Mouse (Mus musculus): ENCODE measurements at regions not wholly inside any gene's neighbourhood (a gene's known extent, or its start where the extent isn't known, plus 50 kb on each side); places are given as distances from the start of the nearest gene placed in this dataset.
"Not testable (repeated sequence)": the region's sequence is repeated elsewhere in the genome, so short reads cannot be mapped to it uniquely, and the experiment has no call there.

GRCm38 (mm10) chr10:7390239-7391091, 83.0 kb downstream of the Ulbp1 start:
- peak; percentile 77; the same call in 1 of the 2 replicates for ATAC-seq (ENCODE audit: low TSS enrichment)

GRCm38 (mm10) chr10:7358791-7359190, 114.6 kb downstream of the Ulbp1 start:
- ATAC-seq (ENCODE audit: low TSS enrichment): not testable (repeated sequence)

- not testable (repeated sequence) for ATAC-seq (ENCODE audit: low TSS enrichment)
Observed at GRCm38 (mm10) chr10:7344290-7344689, 129.1 kb downstream of the Ulbp1 start.

- ATAC-seq (ENCODE audit: low TSS enrichment): not testable (repeated sequence)
Observed at GRCm38 (mm10) chr10:7343736-7344135, 129.7 kb downstream of the Ulbp1 start.

DNA sequence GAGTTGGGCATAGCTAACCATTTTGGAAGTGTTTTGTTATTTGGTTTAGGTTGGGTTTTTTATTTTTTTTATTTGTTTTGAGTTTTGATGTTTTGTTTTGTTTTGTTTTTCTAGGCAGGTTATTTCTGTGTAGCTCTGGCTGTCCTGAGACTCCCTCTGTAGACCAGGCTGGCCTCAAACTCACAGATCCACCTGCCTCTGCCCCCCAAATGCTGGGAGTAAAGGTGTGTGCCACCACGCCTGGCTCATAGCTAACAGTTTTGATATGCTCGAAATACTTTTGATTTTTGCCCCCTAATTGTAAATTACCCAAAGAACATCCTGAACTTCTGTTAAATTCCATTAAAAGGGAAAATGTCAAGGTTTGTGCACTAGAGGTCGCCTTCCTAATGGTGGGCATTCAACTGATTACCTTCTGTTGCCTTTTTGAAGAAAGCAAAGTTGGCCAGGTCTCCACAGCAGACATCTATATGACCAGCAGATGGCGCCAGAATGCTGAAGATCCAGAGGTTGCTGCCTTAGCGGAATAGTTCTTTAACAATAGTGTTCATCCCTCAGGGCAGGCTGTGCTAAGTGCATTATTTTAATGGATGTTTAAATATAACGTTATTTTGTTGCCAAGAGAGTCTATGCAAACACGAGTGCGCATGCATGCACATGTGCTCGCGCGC, 121.2 kb upstream of the Cnksr3 start:
- ATAC-seq (ENCODE audit: low TSS enrichment): peak; percentile 95

DNA sequence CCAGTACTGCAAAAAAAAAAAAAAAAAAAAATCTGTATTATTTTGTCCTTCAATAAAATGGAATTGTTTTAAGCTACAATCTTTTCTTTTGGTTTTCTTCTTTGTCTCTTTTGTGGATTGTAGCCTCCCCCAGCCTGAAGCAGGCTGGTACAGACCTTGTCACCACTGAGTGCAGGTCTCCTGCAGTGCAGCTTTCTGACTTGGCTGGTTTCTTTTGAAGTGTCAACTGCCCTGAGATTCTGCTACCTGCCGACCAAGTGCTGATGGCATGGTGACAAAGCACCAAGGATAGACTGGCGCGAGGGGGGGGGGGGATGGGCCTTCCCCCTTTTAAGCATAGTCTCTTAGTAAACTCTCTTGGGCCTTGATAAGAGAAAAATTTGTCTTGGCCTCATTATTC, 116.2 kb upstream of the Cnksr3 start:
- no peak for ATAC-seq (ENCODE audit: low TSS enrichment)

DNA sequence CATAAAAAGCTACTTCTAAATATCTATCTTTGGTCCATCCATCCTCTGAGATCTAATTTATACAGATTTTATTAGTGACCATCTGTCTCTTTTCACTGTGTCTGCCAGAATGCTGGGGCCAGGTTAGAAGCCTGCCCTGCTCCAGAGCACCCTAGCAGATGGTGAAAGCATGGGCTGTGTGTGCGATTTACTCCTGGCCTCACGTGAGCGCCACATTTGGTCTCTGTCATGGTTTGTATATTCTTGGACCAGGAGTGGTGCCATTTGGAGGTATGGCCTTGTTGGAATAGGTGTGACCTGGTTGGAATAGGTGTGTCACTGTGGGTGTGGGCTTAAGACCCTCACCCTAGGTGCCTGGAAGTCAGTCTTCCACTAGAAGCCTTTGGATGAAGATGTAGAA, 115.0 kb upstream of the Cnksr3 start:
- not testable (repeated sequence) for ATAC-seq (ENCODE audit: low TSS enrichment)

DNA sequence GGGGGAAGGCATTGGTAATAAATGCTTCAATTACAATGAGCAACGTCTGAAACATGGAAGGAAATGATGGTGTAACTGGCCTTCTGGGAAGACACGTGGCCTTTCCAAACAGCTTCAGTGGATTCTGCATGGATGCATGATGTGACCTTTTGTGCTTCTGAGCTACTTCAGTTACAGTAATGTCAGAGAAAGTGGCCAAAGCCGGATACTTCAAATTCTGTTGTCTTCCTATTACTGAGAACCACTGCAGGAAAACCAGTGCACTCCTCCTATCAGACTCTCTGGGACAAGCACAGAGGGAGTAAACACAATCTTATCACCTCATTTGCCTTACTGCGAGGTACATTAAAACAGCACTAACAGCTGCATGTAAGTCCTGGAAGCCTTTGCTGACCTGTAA, 113.0 kb upstream of the Cnksr3 start:
- no peak for ATAC-seq (ENCODE audit: low TSS enrichment)

DNA sequence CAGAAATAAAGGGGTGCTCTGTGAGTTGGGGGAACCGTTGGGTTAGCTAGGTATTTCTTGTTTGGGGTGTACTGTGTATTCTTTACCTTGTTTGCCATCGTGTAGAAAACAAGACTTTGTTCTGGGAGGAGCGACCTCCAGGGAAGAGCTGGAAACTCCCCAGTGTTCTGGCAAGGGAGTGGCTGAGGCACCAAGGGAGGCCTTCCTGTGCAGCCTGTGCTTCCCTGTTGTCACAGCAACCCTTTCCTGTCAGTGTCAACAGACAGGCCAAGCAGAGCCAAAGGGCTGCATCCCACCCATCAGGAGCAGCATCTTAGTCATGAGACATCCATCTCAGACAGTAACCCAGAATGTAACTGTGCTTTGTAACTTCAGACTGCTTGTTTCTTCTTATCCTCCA, 111.2 kb upstream of the Cnksr3 start:
- ATAC-seq (ENCODE audit: low TSS enrichment): no peak

DNA sequence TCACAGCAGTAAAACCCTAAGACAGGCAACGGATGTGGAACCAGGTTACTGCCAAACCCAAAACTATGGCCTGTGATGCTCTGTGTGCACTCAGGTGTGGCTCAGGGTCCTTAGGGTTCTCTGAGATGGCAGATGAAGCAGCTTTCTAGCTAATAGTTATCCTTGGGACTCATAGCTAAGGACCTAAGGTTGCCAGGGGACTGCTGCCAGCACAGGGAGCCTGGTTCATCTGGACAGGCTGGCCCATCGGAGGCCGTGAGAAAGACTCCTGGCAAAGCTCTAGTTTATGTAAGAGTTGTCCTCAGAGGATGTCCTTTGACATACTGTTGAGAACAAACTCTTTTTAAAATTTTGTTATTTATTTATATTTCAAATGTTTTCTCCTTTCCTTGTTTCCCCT, 97.9 kb upstream of the Cnksr3 start:
- no peak for ATAC-seq (ENCODE audit: low TSS enrichment)

DNA sequence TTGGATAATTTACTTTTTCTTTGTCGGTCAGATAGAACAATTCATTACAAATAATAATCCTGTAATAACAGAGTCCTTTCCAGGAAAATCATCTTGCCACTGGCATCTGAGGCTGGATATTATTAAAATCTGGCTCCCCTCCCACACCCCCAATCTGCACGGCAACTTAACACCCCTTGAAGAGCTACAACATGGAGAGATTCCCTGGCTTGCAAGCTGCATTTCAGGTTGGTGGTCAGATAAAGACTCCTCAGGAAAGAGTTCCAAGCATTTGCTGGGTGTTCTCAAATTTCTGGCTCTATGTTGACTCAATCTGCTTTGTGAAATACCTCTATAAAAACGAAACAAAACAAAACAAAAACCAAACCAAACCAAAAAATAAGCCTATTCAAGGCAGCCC, 93.8 kb upstream of the Cnksr3 start:
- not testable (repeated sequence) for ATAC-seq (ENCODE audit: low TSS enrichment)

DNA sequence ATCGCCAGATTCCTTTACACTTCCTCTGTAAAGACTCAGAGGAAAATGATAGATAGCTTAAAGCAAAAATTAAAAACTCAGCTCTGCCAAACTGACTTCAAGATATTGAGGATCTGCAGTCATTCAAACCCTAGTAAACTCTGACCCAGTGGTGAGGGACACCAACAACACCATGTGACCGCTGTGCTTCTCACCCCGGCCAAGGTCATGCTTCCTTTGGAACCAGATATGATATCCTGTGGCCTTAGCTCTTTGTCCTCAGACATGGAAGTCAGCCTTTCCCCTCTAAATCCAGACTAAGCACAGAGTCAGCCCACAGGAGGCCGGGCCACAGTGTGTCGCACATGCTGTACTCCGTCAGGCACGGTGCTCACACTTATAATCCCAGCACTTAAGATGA, 86.3 kb upstream of the Cnksr3 start:
- no peak for ATAC-seq (ENCODE audit: low TSS enrichment)

- no peak for ATAC-seq (ENCODE audit: low TSS enrichment)
Observed at GRCm38 (mm10) chr10:7295921-7296320, 83.9 kb upstream of the Cnksr3 start.

- ATAC-seq (ENCODE audit: low TSS enrichment): no peak
Observed at GRCm38 (mm10) chr10:7293203-7293602, 81.2 kb upstream of the Cnksr3 start.

DNA sequence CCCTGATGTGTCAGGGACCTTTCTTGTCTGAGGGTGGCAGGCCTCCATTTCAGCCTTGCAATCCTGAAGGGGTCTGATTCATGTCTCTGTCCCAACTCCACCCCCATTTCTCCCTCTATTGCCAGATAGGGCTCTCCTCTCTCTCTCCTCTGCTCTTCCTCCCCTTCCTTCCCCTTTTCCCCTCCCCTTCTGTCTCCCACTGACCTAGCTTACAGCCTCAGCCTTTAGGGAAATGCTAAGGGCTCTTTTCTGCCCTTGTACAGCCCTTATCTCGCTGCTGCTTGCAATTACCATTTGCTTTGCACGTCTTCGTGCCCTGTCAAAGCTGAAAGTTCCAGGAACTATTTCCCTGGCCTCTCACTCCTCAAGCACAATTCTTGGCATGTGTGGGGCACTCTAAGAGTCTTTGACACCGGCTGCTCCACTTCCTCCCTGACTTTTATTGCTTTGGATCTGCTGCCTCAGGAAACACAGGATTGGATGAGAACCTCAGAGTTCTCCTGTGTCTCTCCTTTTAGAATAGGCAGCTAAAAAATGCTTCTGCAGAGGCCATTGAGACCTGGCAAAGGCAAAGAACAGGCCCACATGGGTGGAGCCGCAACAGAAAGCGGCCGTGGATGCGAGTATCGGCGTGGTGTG, 77.9 kb upstream of the Cnksr3 start:
- no peak for ATAC-seq (ENCODE audit: low TSS enrichment)

DNA sequence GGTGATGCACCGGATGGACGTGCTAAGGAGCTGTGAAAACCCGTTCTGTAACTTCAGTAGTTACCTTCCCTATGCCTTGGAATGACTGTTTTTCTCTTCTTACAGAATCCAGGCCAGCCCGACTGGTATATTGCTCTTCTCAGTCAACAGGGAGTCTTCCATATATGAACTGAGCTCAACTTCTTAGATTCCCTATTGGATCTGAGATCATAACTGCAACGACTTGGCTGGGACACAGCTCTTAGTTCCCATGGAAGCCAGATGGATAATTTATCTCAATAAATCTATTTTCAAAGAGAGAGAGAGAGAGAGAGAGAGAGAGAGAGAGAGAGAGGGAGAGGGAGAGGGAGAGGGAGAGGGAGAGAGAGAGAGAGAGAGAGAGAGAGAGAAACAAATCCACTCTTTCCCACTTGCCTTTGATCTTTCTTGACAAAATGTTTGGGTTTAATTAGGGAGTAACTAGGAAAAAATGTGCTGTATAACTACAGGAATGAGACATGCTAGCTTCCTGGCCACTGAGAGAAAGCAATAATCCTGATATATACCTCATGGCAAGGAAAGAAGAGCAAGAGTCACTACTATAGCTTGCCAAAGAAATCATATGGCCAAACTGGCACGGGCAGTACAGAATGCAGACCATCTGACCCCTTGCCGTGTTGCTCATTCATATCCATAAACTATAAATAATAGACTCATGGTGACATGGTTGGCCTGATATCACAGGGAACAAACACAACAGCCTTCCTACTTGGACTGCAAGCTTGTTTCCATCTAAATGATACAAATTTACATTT, 73.3 kb upstream of the Cnksr3 start:
- ATAC-seq (ENCODE audit: low TSS enrichment): no peak

DNA sequence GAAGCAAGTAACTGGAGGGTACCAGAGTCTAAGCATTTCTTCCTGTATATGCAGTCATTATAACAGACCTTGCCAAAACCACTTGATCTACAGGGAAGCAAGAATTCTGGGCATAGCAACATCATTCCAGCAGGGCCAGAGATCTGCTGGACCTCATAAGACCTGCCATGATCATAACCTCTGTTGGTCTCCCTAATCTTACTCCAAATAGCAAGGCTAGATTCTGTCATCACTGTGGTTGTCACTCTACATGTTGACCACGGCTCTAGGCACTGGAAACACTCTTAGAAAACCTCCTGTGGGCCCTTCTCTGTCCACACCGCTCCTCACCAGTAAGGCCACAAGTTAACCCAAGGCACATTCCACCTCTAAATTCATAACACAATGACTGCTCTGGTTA, 68.4 kb upstream of the Cnksr3 start:
- no peak for ATAC-seq (ENCODE audit: low TSS enrichment)

DNA sequence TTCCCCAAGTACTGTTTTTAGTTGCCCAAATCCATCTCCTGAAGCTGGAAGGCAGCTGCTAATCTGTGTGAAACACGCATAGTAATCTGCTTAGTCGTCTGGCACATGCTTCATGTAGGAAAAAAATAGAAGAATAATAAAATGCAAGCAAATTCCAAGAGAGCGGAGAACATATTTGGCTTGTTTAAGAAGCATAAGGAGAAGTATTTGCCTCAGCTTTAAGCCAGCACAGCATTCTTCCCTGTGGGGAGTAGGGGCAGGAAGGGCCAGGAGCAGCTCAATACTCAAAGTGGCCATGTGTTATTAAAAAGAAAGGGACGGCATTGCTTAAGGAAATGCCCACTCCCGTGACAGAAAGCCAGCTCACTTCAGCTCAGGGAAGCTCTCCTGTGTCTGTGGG, 66.8 kb upstream of the Cnksr3 start:
- no peak for ATAC-seq (ENCODE audit: low TSS enrichment)

DNA sequence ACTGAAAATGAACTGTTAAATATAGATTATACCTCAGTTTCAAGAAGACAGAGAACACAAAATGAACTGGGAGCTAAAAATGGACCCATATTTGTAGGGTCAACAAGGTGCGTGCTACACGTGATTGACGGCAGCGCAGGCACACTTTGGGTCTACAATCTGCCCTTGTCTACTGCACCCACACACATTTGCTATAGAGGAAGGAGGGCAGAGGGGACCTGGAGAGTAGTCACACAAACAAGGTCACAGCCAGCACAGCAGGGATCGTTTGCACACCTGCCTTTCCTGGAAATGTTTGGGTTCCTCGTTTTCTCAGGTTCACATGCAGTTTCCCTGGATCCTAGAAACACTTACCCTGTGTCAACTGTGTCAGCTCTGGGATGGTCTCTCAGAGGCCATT, 63.3 kb upstream of the Cnksr3 start:
- ATAC-seq (ENCODE audit: low TSS enrichment): no peak

- peak; percentile 57 for ATAC-seq (ENCODE audit: low TSS enrichment)
Observed at GRCm38 (mm10) chr10:7274422-7274821, 62.4 kb upstream of the Cnksr3 start.

GRCm38 (mm10) chr10:7271156-7271555, 59.1 kb upstream of the Cnksr3 start:
- no peak for ATAC-seq (ENCODE audit: low TSS enrichment)
